In the genomic region with DNA sequence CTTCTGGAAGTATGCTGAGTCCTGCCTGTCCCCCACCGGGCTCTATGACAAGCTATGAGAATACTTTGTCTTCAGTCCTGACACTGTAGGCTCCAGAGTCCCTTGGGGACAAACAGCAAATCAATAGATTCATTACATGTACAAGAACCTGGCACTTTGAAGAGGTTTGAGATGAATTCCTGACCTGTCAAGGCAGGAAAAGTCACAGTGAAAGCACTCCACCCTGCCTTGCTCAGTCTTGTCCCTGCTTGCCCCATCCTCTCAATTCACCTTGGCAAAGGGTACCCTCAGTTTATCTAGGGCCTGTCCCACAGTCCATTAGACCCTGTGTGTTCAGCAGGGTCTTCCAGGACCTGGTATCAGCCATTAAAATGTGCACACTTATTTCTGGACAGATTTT, we compare ENCODE assay signal across 30 mouse cellular contexts. TPM values are rescaled to one million over a fixed set of nuclear protein-coding genes. Genes with fewer than 3 reads are reported as not detected.
"Had no signal": no experiment of that assay in that cellular context is flagged by ENCODE, and none has a peak within 500 bp of the region (broad histone marks: within the 10 kb centered on the region; RNA-seq: fewer than 3 reads in every experiment).

No protein-coding gene starts in this region.

- ATAC-seq: liver, embryonic 12.5 days; liver, postnatal 0 days; lung, postnatal 0 days; midbrain, embryonic 13.5 days; midbrain, embryonic 16.5 days had no signal

- DNase-seq: left cerebral cortex, postnatal 4 days; liver; liver, embryonic 13.5 days; liver, postnatal 0 days; lung, adult 18-20 months; lung, adult 2 months; lung, embryonic 14.5 days; lung, postnatal 10 days; lung, postnatal 14 days; lung, postnatal 36 days; lung, postnatal 4 days; midbrain, embryonic 14.5 days had no signal

- H3K27me3 ChIP-seq: limb, embryonic 15.5 days; liver, embryonic 12.5 days; liver, embryonic 13.5 days; liver, embryonic 15.5 days; lung, embryonic 15.5 days; megakaryocyte, embryonic 14.5 days; midbrain, embryonic 12.5 days had no signal

- H3K4me2 ChIP-seq: limb, embryonic 12.5 days; limb, embryonic 13.5 days; limb, embryonic 15.5 days; liver, embryonic 11.5 days; liver, embryonic 12.5 days; liver, embryonic 13.5 days; liver, embryonic 15.5 days; lung, embryonic 14.5 days; lung, embryonic 15.5 days; midbrain, embryonic 11.5 days; midbrain, embryonic 12.5 days; midbrain, embryonic 13.5 days had no signal

- H3K9me3 ChIP-seq: limb, embryonic 10.5 days; limb, embryonic 12.5 days; limb, embryonic 13.5 days; limb, embryonic 15.5 days; liver, embryonic 12.5 days; liver, embryonic 13.5 days; liver, embryonic 15.5 days; lung, embryonic 15.5 days; midbrain, embryonic 10.5 days; midbrain, embryonic 12.5 days; midbrain, embryonic 13.5 days had no signal

- H3K4me3 ChIP-seq: limb, embryonic 10.5 days; limb, embryonic 12.5 days; limb, embryonic 13.5 days; limb, embryonic 15.5 days; liver, embryonic 12.5 days; liver, embryonic 13.5 days; liver, embryonic 15.5 days; lung, embryonic 15.5 days; megakaryocyte, embryonic 14.5 days; midbrain, embryonic 10.5 days; midbrain, embryonic 12.5 days; midbrain, embryonic 13.5 days; myocyte had no signal

- H3K27ac ChIP-seq: limb, embryonic 10.5 days; limb, embryonic 12.5 days; limb, embryonic 13.5 days; limb, embryonic 15.5 days; liver, embryonic 12.5 days; liver, embryonic 13.5 days; liver, embryonic 14.5 days; liver, embryonic 15.5 days; lung, embryonic 15.5 days; macrophage; midbrain, embryonic 10.5 days; midbrain, embryonic 12.5 days; midbrain, embryonic 13.5 days had no signal

- H3K36me3 ChIP-seq: limb, embryonic 10.5 days; limb, embryonic 12.5 days; limb, embryonic 13.5 days; limb, embryonic 15.5 days; liver, embryonic 12.5 days; liver, embryonic 13.5 days; liver, embryonic 15.5 days; lung, embryonic 15.5 days; midbrain, embryonic 10.5 days; midbrain, embryonic 12.5 days; midbrain, embryonic 13.5 days had no signal

- H3K9ac ChIP-seq: limb, embryonic 12.5 days; limb, embryonic 13.5 days; limb, embryonic 15.5 days; liver, embryonic 12.5 days; liver, embryonic 13.5 days; liver, embryonic 14.5 days; liver, embryonic 15.5 days; liver, postnatal 0 days; lung, embryonic 14.5 days; lung, embryonic 15.5 days; midbrain, embryonic 12.5 days; midbrain, embryonic 13.5 days had no signal

- H3K4me1 ChIP-seq: liver, embryonic 12.5 days; liver, embryonic 13.5 days; liver, embryonic 15.5 days; megakaryocyte, embryonic 14.5 days had no signal

RNA-seq across cellular contexts. Expression of gene Cdh13, which starts 11.0 kb away (rescaled TPM):
- polyA plus RNA-seq: macrophage had no signal
